Mouse (Mus musculus): Measurements from ENCODE around the gene Naip2. TPM values are rescaled to one million over a fixed set of nuclear protein-coding genes. Genes with fewer than 3 reads are reported as not detected.

The Naip2 gene
- total RNA-seq, 2 experiments from 2014 or later, result 0.10 TPM

GRCm38 (mm10) chr13:100123970-100124369 is 77.9 kb downstream of the Naip2 start:
- DNase-seq, result no peak
- intact Hi-C loops (cut with DNase I), result no loop called here

GRCm38 (mm10) chr13:100112218-100112972 is 89.5 kb downstream of the Naip2 start:
- intact Hi-C loops (cut with DNase I), result no loop called here
- no peak for DNase-seq

- DNase-seq, result peak; percentile 65 to 68
- intact Hi-C loops (cut with DNase I), result loop anchor here (10.0 kb wide), 1 partner anchor 627 kb away; the partner anchor contains the start of gene Cdk7
These were observed 94.0 kb downstream of the Naip2 start, which contains the start of gene Serf1 for GRCm38 (mm10) chr13:100107652-100108472. Gene Serf1, plus strand, starts transcription at chr13:100108012.

GRCm38 (mm10) chr13:100103748-100104254 is 98.1 kb downstream of the Naip2 start, which contains the start of gene Bdp1:
Gene Bdp1, minus strand, starts transcription at chr13:100104070.
- intact Hi-C loops (cut with DNase I), result loop anchor here (10.0 kb wide), 1 partner anchor 631 kb away; the partner anchor contains the start of gene Cdk7
- peak; percentile 87 to 94 for DNase-seq

- intact Hi-C loops (cut with DNase I), result loop anchor here (10.0 kb wide), 1 partner anchor 632 kb away; the partner anchor contains the start of gene Cdk7
- no peak for DNase-seq
These were observed 98.7 kb downstream of the Naip2 start for GRCm38 (mm10) chr13:100103052-100103658.

GRCm38 (mm10) chr13:100098808-100099207 is 103.1 kb downstream of the Naip2 start:
- DNase-seq, result no peak
- intact Hi-C loops (cut with DNase I), result no loop called here

Other genes starting within 250 kb of the Naip2 start
- 10 to 100 TPM; 29.3 to 37.4 TPM for gene Mccc2, start 186.5 kb downstream of the Naip2 start, total RNA-seq (2021)
- gene Bdp1, start 98.0 kb downstream of the Naip2 start, total RNA-seq (2021), result 10 to 100 TPM; 12.8 to 16.4 TPM
- gene Serf1, start 94.1 kb downstream of the Naip2 start, total RNA-seq (2021), result 1 to 10 TPM; 6.6 to 7.9 TPM
- 10 to 100 TPM; 12.2 to 15.2 TPM for gene Smn1, start 77.2 kb downstream of the Naip2 start, total RNA-seq (2021)
- under 1 TPM; 0.08 to 0.15 TPM for gene Naip5, start 44.2 kb upstream of the Naip2 start, total RNA-seq (2021)
- under 1 TPM; 0.05 to 0.08 TPM for gene Naip6, start 115.6 kb upstream of the Naip2 start, total RNA-seq (2021)